8 mouse cellular contexts compared by ENCODE assay signal in the genomic region with DNA sequence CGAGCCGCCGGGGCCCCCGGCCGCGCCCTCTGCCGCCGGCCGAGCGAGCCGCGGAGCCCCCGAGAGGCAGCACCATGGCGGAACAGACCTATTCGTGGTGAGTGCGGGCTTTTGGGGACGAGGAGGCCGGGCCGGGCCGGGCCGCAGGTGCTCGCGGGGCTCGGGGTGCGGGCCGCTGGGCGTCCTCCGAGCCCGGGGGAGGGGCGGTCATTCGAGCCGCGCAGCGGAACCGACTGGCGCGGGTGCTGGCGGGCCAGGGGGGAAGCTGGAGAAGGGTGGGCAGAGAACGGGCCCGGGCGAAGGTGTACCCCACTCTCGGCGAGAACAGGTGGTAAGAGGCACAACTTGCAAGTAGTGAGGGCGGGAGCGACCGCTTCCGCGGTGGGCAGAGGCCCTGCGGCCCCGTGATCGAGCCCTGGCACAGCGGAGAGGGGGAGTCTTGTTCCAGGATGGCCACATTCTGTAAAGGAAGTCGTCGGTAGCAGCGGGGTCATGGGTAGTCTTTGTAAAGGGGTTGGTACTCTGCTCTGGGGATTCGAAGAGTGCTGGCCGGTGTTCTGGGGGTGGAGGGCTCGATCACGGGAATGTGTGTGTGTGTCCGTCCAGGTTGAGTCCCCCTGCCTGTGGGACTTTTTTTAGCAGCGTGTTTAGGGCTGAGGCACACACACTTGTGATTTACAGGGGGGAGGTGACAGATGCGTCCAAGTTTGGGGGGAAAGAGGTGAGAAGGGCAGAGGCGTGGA. TPM values are rescaled to one million over a fixed set of nuclear protein-coding genes. Genes with fewer than 3 reads are reported as not detected.
A peak's percentile ranks its signal among the peaks of the same experiment; 100 is the strongest.
DNase-seq lines count a peak whose midpoint lies in the region; ATAC-seq and TF ChIP-seq lines count a peak whose summit lies in the region.

No protein-coding gene starts in this region.

- no peak for ATAC-seq in embryonic facial prominence, embryonic 15.5 days (ENCODE audit: insufficient number of reproducible peaks, low FRiP score, low TSS enrichment, low read depth)
- 0 out of 2 replicates have a peak, but pooled peaks have one; percentile 12 for ATAC-seq in heart, embryonic 11.5 days (replicated peaks; ENCODE audit: insufficient number of reproducible peaks, low FRiP score, low TSS enrichment)
- peak; percentile 40; the same call in 1 of the 2 replicates for ATAC-seq in kidney, embryonic 14.5 days (ENCODE audit: low FRiP score, low TSS enrichment)
- peak; percentile 22 for ATAC-seq in liver, embryonic 12.5 days

- DNase-seq in adrenal gland, postnatal 36 days: peak; percentile 61 to 73
- peak; percentile 64 for DNase-seq in splenic B cell, adult 2 months (ENCODE audit: low read depth, low spot score)

- H3K4me1 ChIP-seq in embryonic facial prominence, embryonic 15.5 days: peaks cover 41% of the 10 kb centered on the region
- H3K4me1 ChIP-seq in heart, embryonic 11.5 days (ENCODE audit: control insufficient read depth, insufficient read depth, low read length): peaks cover 30% of the 10 kb centered on the region
- peaks cover 20% of the 10 kb centered on the region for H3K4me1 ChIP-seq in kidney, embryonic 14.5 days (ENCODE audit: control insufficient read depth, insufficient read depth, low read length)
- peaks cover 73% of the 10 kb centered on the region for H3K4me1 ChIP-seq in liver, embryonic 12.5 days

- no peak for TF ChIP-seq POLR2A in myocyte (IDR thresholded peaks at IDR 0.05; ENCODE audit: insufficient read length, low read depth)

- H3K4me2 ChIP-seq in embryonic facial prominence, embryonic 15.5 days (replicated peaks): peak overlapping the region; percentile 81
- H3K4me2 ChIP-seq in heart, embryonic 11.5 days: peak overlapping the region; percentile 89
- peak overlapping the region; percentile 75 for H3K4me2 ChIP-seq in kidney, embryonic 14.5 days (replicated peaks; ENCODE audit: low read depth, low read length)
- peak overlapping the region; percentile 87 for H3K4me2 ChIP-seq in liver, embryonic 12.5 days
- peak overlapping the region; percentile 86 for H3K4me2 ChIP-seq in myocyte (ENCODE audit: low read depth)

- 0% methylated on average over 56 of the region's 63 CpGs for WGBS in embryonic facial prominence, embryonic 15.5 days
- under 1% methylated on average over 50 of the region's 63 CpGs for WGBS in heart, embryonic 11.5 days (ENCODE audit: insufficient replicate concordance)
- under 1% methylated on average over 60 of the region's 63 CpGs for WGBS in kidney, embryonic 14.5 days
- 2% methylated on average over 63 of the region's 63 CpGs for WGBS in liver, embryonic 12.5 days (ENCODE audit: insufficient replicate concordance)

- peak overlapping the region; percentile 86 for H3K27ac ChIP-seq in embryonic facial prominence, embryonic 15.5 days (replicated peaks)
- H3K27ac ChIP-seq in heart, embryonic 11.5 days (ENCODE audit: low read depth, low read length): peak overlapping the region; percentile 93
- peak overlapping the region; percentile 92 for H3K27ac ChIP-seq in kidney, embryonic 14.5 days (ENCODE audit: low read depth, low read length)
- peak overlapping the region; percentile 94 for H3K27ac ChIP-seq in liver, embryonic 12.5 days

- TF ChIP-seq CTCF in C2C12 (IDR thresholded peaks at IDR 0.05; ENCODE audit: control insufficient read depth, insufficient read depth, insufficient read length): no peak

- H3K36me3 ChIP-seq in C2C12 (ENCODE audit: control insufficient read depth, insufficient read depth): no peaks in the 10 kb centered on the region
- no peaks in the 10 kb centered on the region for H3K36me3 ChIP-seq in embryonic facial prominence, embryonic 15.5 days
- H3K36me3 ChIP-seq in heart, embryonic 11.5 days (ENCODE audit: control insufficient read depth, insufficient read depth, low read length): no peaks in the 10 kb centered on the region
- no peaks in the 10 kb centered on the region for H3K36me3 ChIP-seq in kidney, embryonic 14.5 days (ENCODE audit: control insufficient read depth, insufficient read depth, low read length)
- H3K36me3 ChIP-seq in liver, embryonic 12.5 days: peaks cover 3% of the 10 kb centered on the region; the same call in 1 of the 2 replicates
- H3K36me3 ChIP-seq in myocyte (ENCODE audit: control insufficient read depth, insufficient read depth): no peaks in the 10 kb centered on the region
- 0 out of 2 replicates have a peak, but pooled peaks cover 1% of the 10 kb centered on the region for H3K36me3 ChIP-seq in splenic B cell, adult 2 months (ENCODE audit: control insufficient read depth, insufficient read depth, low read length, poor library complexity, severe bottlenecking)

- H3K79me2 ChIP-seq in C2C12 (ENCODE audit: control insufficient read depth, insufficient read depth): peaks cover 56% of the 10 kb centered on the region
- H3K79me2 ChIP-seq in myocyte (ENCODE audit: control insufficient read depth, insufficient read depth): peaks cover 52% of the 10 kb centered on the region

- H3K27me3 ChIP-seq in C2C12 (ENCODE audit: control insufficient read depth, insufficient read depth, insufficient read length) (no peaks in the 10 kb centered on the region), myocyte (ENCODE audit: control insufficient read depth, insufficient read depth, insufficient read length) (no peaks in the 10 kb centered on the region)
- H3K27me3 ChIP-seq in embryonic facial prominence, embryonic 15.5 days: no peaks in the 10 kb centered on the region
- no peaks in the 10 kb centered on the region for H3K27me3 ChIP-seq in heart, embryonic 11.5 days (ENCODE audit: control insufficient read depth, insufficient read depth, low read length)
- H3K27me3 ChIP-seq in kidney, embryonic 14.5 days (ENCODE audit: control insufficient read depth, insufficient read depth, low read length): no peaks in the 10 kb centered on the region
- H3K27me3 ChIP-seq in liver, embryonic 12.5 days (replicated peaks): no peaks in the 10 kb centered on the region
- no peaks in the 10 kb centered on the region for H3K27me3 ChIP-seq in splenic B cell, adult 2 months (ENCODE audit: control insufficient read depth, insufficient read depth, low read length, poor library complexity, severe bottlenecking)

- no peaks in the 10 kb centered on the region for H3K9me3 ChIP-seq in embryonic facial prominence, embryonic 15.5 days (replicated peaks)
- no peaks in the 10 kb centered on the region for H3K9me3 ChIP-seq in heart, embryonic 11.5 days (replicated peaks; ENCODE audit: control insufficient read depth, low read length)
- H3K9me3 ChIP-seq in kidney, embryonic 14.5 days (ENCODE audit: control insufficient read depth, low read length): no peaks in the 10 kb centered on the region
- H3K9me3 ChIP-seq in liver, embryonic 12.5 days (replicated peaks): no peaks in the 10 kb centered on the region

- peaks cover 51% of the 10 kb centered on the region for H3K79me3 ChIP-seq in C2C12 (ENCODE audit: low read depth)

- peak overlapping the region; percentile 99 for H3K9ac ChIP-seq in embryonic facial prominence, embryonic 15.5 days
- H3K9ac ChIP-seq in heart, embryonic 11.5 days (ENCODE audit: low read depth, low read length): peak overlapping the region; percentile 99
- H3K9ac ChIP-seq in kidney, embryonic 14.5 days (ENCODE audit: low read depth, low read length): peak overlapping the region; percentile 99
- H3K9ac ChIP-seq in liver, embryonic 12.5 days: peak overlapping the region; percentile 99

- H3ac ChIP-seq in C2C12 (ENCODE audit: control insufficient read depth, insufficient read length, low read depth) (peak overlapping the region; percentile 88), myocyte (ENCODE audit: control insufficient read depth, insufficient read length) (peak overlapping the region; percentile 92)

- peak overlapping the region; percentile 70 for H3K4me3 ChIP-seq in C2C12 (ENCODE audit: insufficient read depth, poor library complexity, severe bottlenecking)
- H3K4me3 ChIP-seq in embryonic facial prominence, embryonic 15.5 days (replicated peaks): peak overlapping the region; percentile 84
- peak overlapping the region; percentile 100 for H3K4me3 ChIP-seq in heart, embryonic 11.5 days (ENCODE audit: low read depth, low read length)
- H3K4me3 ChIP-seq in kidney, embryonic 14.5 days (ENCODE audit: low read length): peak overlapping the region; percentile 100
- peak overlapping the region; percentile 91 for H3K4me3 ChIP-seq in liver, embryonic 12.5 days
- peak overlapping the region; percentile 80 for H3K4me3 ChIP-seq in myocyte

TF ChIP-seq in C2C12, 6 proteins besides CTCF, POLR2A, EP300 and RAD21:
- no peak for TF ChIP-seq MYOD1 (IDR thresholded peaks at IDR 0.05; ENCODE audit: control insufficient read depth, insufficient read length, low read depth)
- no peak for TF ChIP-seq MAX (IDR thresholded peaks at IDR 0.05)
- TF ChIP-seq MYOG (IDR thresholded peaks at IDR 0.05; ENCODE audit: control insufficient read depth, extremely low read depth, insufficient read length): no peak
- no peak for TF ChIP-seq CEBPB (IDR thresholded peaks at IDR 0.05; ENCODE audit: low read depth)
- no peak for TF ChIP-seq USF1 (IDR thresholded peaks at IDR 0.05; ENCODE audit: low read depth)
TF ChIP-seq in C2C12: peak in this region for 0.

TF ChIP-seq in myocyte, 11 proteins besides CTCF, POLR2A, EP300 and RAD21:
- peak in 1 of 3 experiments; percentile 24 for TF ChIP-seq MYOG (IDR thresholded peaks at IDR 0.05; ENCODE audit: control insufficient read depth in 1 of 3, insufficient read depth in 1 of 3, insufficient read length in 2 of 3, low read depth in 2 of 3)
- TF ChIP-seq TCF3 (IDR thresholded peaks at IDR 0.05; ENCODE audit: insufficient read length, low read depth): no peak
TF ChIP-seq in myocyte: peak in this region for 1.

RNA-seq across cellular contexts. Expression of gene Sppl3, which starts 0.8 kb away (rescaled TPM):
- polyA plus RNA-seq in C2C12 (2012; fragmentation: generic; extraction: Trizol) (24.5 TPM), myocyte (2012; fragmentation: generic; extraction: Trizol) (24.9 TPM)
- 10 to 100 TPM; 52.0 to 54.1 TPM for total RNA-seq in adrenal gland, postnatal 36 days (2021)
- polyA plus RNA-seq in embryonic facial prominence, embryonic 15.5 days (2015; fragmentation: Nextera tagmentation; extraction: Ambion mirVana): 20.9 and 24.9 TPM in 2 replicates
- polyA plus RNA-seq in heart, embryonic 11.5 days (2014; fragmentation: Nextera tagmentation; extraction: Ambion mirVana): 15.5 and 18.6 TPM in 2 replicates
- polyA plus RNA-seq in kidney, embryonic 14.5 days (2014; fragmentation: Nextera tagmentation; extraction: Ambion mirVana): 23.9 and 26.1 TPM in 2 replicates
- polyA plus RNA-seq in liver, embryonic 12.5 days (2016; fragmentation: Nextera tagmentation; extraction: Ambion mirVana): 19.3 and 23.7 TPM in 2 replicates

RNA-seq across cellular contexts. Expression of gene Hnf1a, which starts 40.8 kb away (rescaled TPM):
- 0.04 TPM for polyA plus RNA-seq in C2C12 (2012; fragmentation: generic; extraction: Trizol)
- under 1 TPM in 1 of 2 experiments, not detected in 1; 0.10 TPM for total RNA-seq in adrenal gland, postnatal 36 days (2021)
- 0.07 TPM in 1 of 2 replicates, not detected in the other for polyA plus RNA-seq in embryonic facial prominence, embryonic 15.5 days (2015; fragmentation: Nextera tagmentation; extraction: Ambion mirVana)
- polyA plus RNA-seq in heart, embryonic 11.5 days (2014; fragmentation: Nextera tagmentation; extraction: Ambion mirVana): not detected in 2 replicates
- polyA plus RNA-seq in kidney, embryonic 14.5 days (2014; fragmentation: Nextera tagmentation; extraction: Ambion mirVana): 5.4 and 6.8 TPM in 2 replicates
- polyA plus RNA-seq in liver, embryonic 12.5 days (2016; fragmentation: Nextera tagmentation; extraction: Ambion mirVana): 3.8 and 3.9 TPM in 2 replicates
- polyA plus RNA-seq in myocyte (2012; fragmentation: generic; extraction: Trizol): not detected
